Mouse (Mus musculus) lung, adult 2 months (tissue): ENCODE data around the gene Trak1. TPM values are rescaled to one million over a fixed set of nuclear protein-coding genes. Genes with fewer than 3 reads are reported as not detected.
A peak's percentile ranks its signal among the peaks of the same experiment; 100 is the strongest.

Experiments used
- DNase-seq: peaks from one replicate; pipeline ENCODE4 v3.0.0; 2022
- H3K4me1 ChIP-seq: fragments of 200-500 bp; 2 replicates; pipeline ENCODE4 v1.6.1; 2011; ENCODE audit warnings: low read length; ENCODE audit not compliant: control insufficient read depth, insufficient read depth
- H3K4me3 ChIP-seq: fragments of 200-500 bp; replicated peaks from 2 replicates; pipeline ENCODE3; 2011; ENCODE audit warnings: low read depth, mild to moderate bottlenecking, control low read depth, low read length; ENCODE audit errors: extremely low read depth
- CTCF ChIP-seq: fragments of 200-500 bp; IDR thresholded peaks from 2 replicates; pipeline ENCODE4 v1.5.1; 2011; ENCODE audit warnings: mild to moderate bottlenecking, low read length, control low read depth; ENCODE audit not compliant: insufficient read depth
- POLR2A ChIP-seq: fragments of 200-500 bp; IDR thresholded peaks from 2 replicates; pipeline ENCODE4 v1.6.1; 2011; ENCODE audit warnings: low read depth, mild to moderate bottlenecking, control low read depth, low read length, borderline replicate concordance; ENCODE audit errors: extremely low read depth
- WGBS: fragments of 180-500 bp; shearing (Covaris S2); methylation state at CpG from one replicate; pipeline ENCODE4 v1.1.7; 2018; 5-methylcytosine and 5-hydroxymethylcytosine counted together
- polyA plus RNA-seq: library from polyadenylated mRNA; depleted of rRNA; stranded (reverse); fragments of >200 nt; gene quantifications from 2 replicates; pipeline ENCODE4 v1.2.3, GENCODE M21; 2012

The Trak1 gene
- polyA plus RNA-seq, 1 experiment, result 88.5 TPM

- H3K4me1 ChIP-seq, result no peaks in the 10 kb centered on the region
- H3K4me3 ChIP-seq, result no peak overlapping the region
- no peak for DNase-seq
- no peak for TF ChIP-seq CTCF
- no peak for TF ChIP-seq POLR2A
- WGBS, result 62% methylated on average over 16 of the region's 16 CpGs
These were observed 178.5 kb downstream of the Trak1 start for GRCm38 (mm10) chr9:121475488-121476452.

- peak; percentile 68 for DNase-seq
- TF ChIP-seq POLR2A (no peak), CTCF (peak; percentile 73)
- no peak overlapping the region for H3K4me3 ChIP-seq
- 14% methylated on average over 15 of the region's 15 CpGs for WGBS
- H3K4me1 ChIP-seq, result no peaks in the 10 kb centered on the region
These were observed 180.1 kb downstream of the Trak1 start for GRCm38 (mm10) chr9:121477305-121477911.

GRCm38 (mm10) chr9:121479453-121479852 is 182.2 kb downstream of the Trak1 start:
- Histone ChIP-seq H3K4me3 (no peak overlapping the region), H3K4me1 (no peaks in the 10 kb centered on the region)
- TF ChIP-seq POLR2A (no peak), CTCF (peak; percentile 51)
- peak; percentile 38 for DNase-seq
- 24% methylated on average over 5 of the region's 5 CpGs for WGBS

- TF ChIP-seq POLR2A, result no peak
- WGBS, result 72% methylated on average over 7 of the region's 7 CpGs
- no peak for DNase-seq
- Histone ChIP-seq H3K4me1 (no peaks in the 10 kb centered on the region), H3K4me3 (no peak overlapping the region)
These were observed 189.9 kb downstream of the Trak1 start for GRCm38 (mm10) chr9:121487216-121487615.

- H3K4me3 ChIP-seq, result no peak overlapping the region
- no peaks in the 10 kb centered on the region for H3K4me1 ChIP-seq
These were observed 194.4 kb downstream of the Trak1 start for GRCm38 (mm10) chr9:121491592-121492240.

GRCm38 (mm10) chr9:121494006-121494767 is 196.9 kb downstream of the Trak1 start:
- TF ChIP-seq CTCF (no peak), POLR2A (no peak)
- Histone ChIP-seq H3K4me3 (no peak overlapping the region), H3K4me1 (no peaks in the 10 kb centered on the region)
- DNase-seq, result no peak
- WGBS, result 4% methylated on average over 48 of the region's 48 CpGs

More at GRCm38 (mm10) chr9:121491592-121492240, 194.4 kb downstream of the Trak1 start:
- DNase-seq, result no peak
- 69% methylated on average over 11 of the region's 11 CpGs for WGBS
- TF ChIP-seq CTCF, result no peak
- TF ChIP-seq POLR2A, result no peak

GRCm38 (mm10) chr9:121495529-121495928 is 198.2 kb downstream of the Trak1 start, which contains the start of gene Cck:
Cck (minus strand) TSS chr9:121495694.
- H3K4me3 ChIP-seq, result no peak within 1 kb of the TSS
- 5% methylated on average over 12 of the region's 12 CpGs for WGBS
- H3K4me1 ChIP-seq, result no peaks in the 10 kb centered on the region
- DNase-seq, result peak; percentile 21
- no peak for TF ChIP-seq CTCF
- TF ChIP-seq POLR2A, result no peak

GRCm38 (mm10) chr9:121496102-121496501 is 198.8 kb downstream of the Trak1 start:
- DNase-seq, result no peak
- H3K4me3 ChIP-seq, result no peak overlapping the region
- WGBS, result 32% methylated on average over 10 of the region's 10 CpGs
- H3K4me1 ChIP-seq, result no peaks in the 10 kb centered on the region
- no peak for TF ChIP-seq POLR2A
- no peak for TF ChIP-seq CTCF

- 88% methylated on average over 8 of the region's 8 CpGs for WGBS
- no peak for TF ChIP-seq POLR2A
- Histone ChIP-seq H3K4me3 (no peak overlapping the region), H3K4me1 (no peaks in the 10 kb centered on the region)
- no peak for DNase-seq
These were observed 208.0 kb downstream of the Trak1 start for GRCm38 (mm10) chr9:121505346-121505745.
